Mouse (Mus musculus) MEL (cell line): Measurements from ENCODE around the gene Papss2. TPM values are rescaled to one million over a fixed set of nuclear protein-coding genes. Genes with fewer than 3 reads are reported as not detected.

Experiments
- DNase-seq: peaks from one replicate; pipeline ENCODE4 v3.0.0; 2011; ENCODE audit warnings: low read depth, low spot score
- H3K27ac ChIP-seq: 2 replicates; pipeline ENCODE4 v1.5.1; 2012; ENCODE audit warnings: low read depth, mild to moderate bottlenecking, control low read depth, low read length, moderate library complexity; ENCODE audit not compliant: control insufficient read depth
- H3K27me3 ChIP-seq, 2 experiments: fragments of 150-350 bp in 1 of 2; sonication (generic) in 1 of 2; 2 replicates each; pipeline ENCODE4 v1.6.1; 2012; ENCODE audit warnings: low read length in 2 of 2, mild to moderate bottlenecking in 2 of 2, improper control_type of control experiment in 1 of 2, moderate library complexity in 1 of 2; ENCODE audit not compliant: insufficient read depth in 2 of 2, control insufficient read depth in 1 of 2
- H3K36me3 ChIP-seq, 2 experiments: 2 replicates each; pipeline ENCODE4 v1.6.1; 2012 to 2014; ENCODE audit warnings: low read length in 2 of 2, improper control_type of control experiment in 1 of 2, inconsistent platforms in 1 of 2, mild to moderate bottlenecking in 1 of 2; ENCODE audit not compliant: insufficient read depth in 2 of 2, control insufficient read depth in 1 of 2
- H3K4me1 ChIP-seq, 2 experiments: fragments of 150-350 bp in 1 of 2; sonication (generic) in 1 of 2; 2 replicates each; pipeline ENCODE4 v1.6.1; 2012; ENCODE audit warnings: low read length in 2 of 2, improper control_type of control experiment in 1 of 2, mild to moderate bottlenecking in 1 of 2; ENCODE audit not compliant: insufficient read depth in 2 of 2, control insufficient read depth in 1 of 2
- H3K4me3 ChIP-seq, 2 experiments: fragments of 150-350 bp in 1 of 2; sonication (generic) in 1 of 2; 2 replicates each; pipeline ENCODE4 v1.5.1; 2012; ENCODE audit warnings: low read depth in 2 of 2, low read length in 2 of 2, mild to moderate bottlenecking in 2 of 2, moderate library complexity in 2 of 2, control low read depth in 1 of 2, improper control_type of control experiment in 1 of 2; ENCODE audit not compliant: control insufficient read depth in 1 of 2, insufficient read depth in 1 of 2
- H3K79me2 ChIP-seq: 2 replicates; pipeline ENCODE4 v1.6.1; 2012; ENCODE audit warnings: mild to moderate bottlenecking, low read length, moderate library complexity; ENCODE audit not compliant: control insufficient read depth, poor library complexity, insufficient read depth
- H3K9ac ChIP-seq: 2 replicates; pipeline ENCODE4 v1.6.1; 2012; ENCODE audit warnings: low read depth, mild to moderate bottlenecking, control low read depth, low read length, moderate library complexity; ENCODE audit not compliant: control insufficient read depth, poor library complexity, severe bottlenecking
- H3K9me3 ChIP-seq: fragments of 150-350 bp; sonication (generic); replicated peaks from 2 replicates; pipeline ENCODE4 v1.6.1; 2012; ENCODE audit warnings: mild to moderate bottlenecking, low read length, improper control_type of control experiment, moderate library complexity; ENCODE audit not compliant: insufficient read depth
- CHD1 ChIP-seq: IDR thresholded peaks from 2 replicates; pipeline ENCODE4 v1.6.1; 2012; ENCODE audit warnings: low read depth, mild to moderate bottlenecking, inconsistent platforms, low read length, improper control_type of control experiment
- CTCF ChIP-seq, 3 experiments: IDR thresholded peaks in 2 of 3; conservative IDR thresholded peaks in 1 of 3; 2 replicates each; pipeline ENCODE4 v1.5.1; 2011 to 2012; ENCODE audit warnings: low read length in 3 of 3, low read depth in 2 of 3, mild to moderate bottlenecking in 2 of 3, improper control_type of control experiment in 1 of 3, inconsistent platforms in 1 of 3, mixed read lengths in 1 of 3, moderate library complexity in 1 of 3; ENCODE audit not compliant: control insufficient read depth in 1 of 3, insufficient read depth in 1 of 3, poor library complexity in 1 of 3, severe bottlenecking in 1 of 3
- ETS1 ChIP-seq: IDR thresholded peaks from 2 replicates; pipeline ENCODE4 v1.6.1; 2012; ENCODE audit warnings: low read depth, mild to moderate bottlenecking, inconsistent platforms, low read length, improper control_type of control experiment, moderate library complexity
- GABPA ChIP-seq: IDR thresholded peaks from 2 replicates; pipeline ENCODE4 v1.6.1; 2012; ENCODE audit warnings: low read depth, mild to moderate bottlenecking, inconsistent platforms, low read length, improper control_type of control experiment, moderate library complexity
- GATA1 ChIP-seq: IDR thresholded peaks from 2 replicates; pipeline ENCODE4 v1.6.1; 2011; ENCODE audit warnings: low read depth, low read length, improper control_type of control experiment
- HCFC1 ChIP-seq: IDR thresholded peaks from 2 replicates; pipeline ENCODE4 v1.6.1; 2012; ENCODE audit warnings: low read depth, mild to moderate bottlenecking, inconsistent platforms, low read length, improper control_type of control experiment, moderate library complexity
- KAT2A ChIP-seq: conservative IDR thresholded peaks from 2 replicates; pipeline ENCODE4 v1.6.1; 2012; ENCODE audit warnings: low read depth, low read length, improper control_type of control experiment, inconsistent platforms
- MAX ChIP-seq: IDR thresholded peaks from 2 replicates; pipeline ENCODE4 v1.6.1; 2011; ENCODE audit warnings: low read length, improper control_type of control experiment
- MXI1 ChIP-seq: IDR thresholded peaks from 2 replicates; pipeline ENCODE4 v1.6.1; 2011; ENCODE audit warnings: mild to moderate bottlenecking, low read depth, low read length, improper control_type of control experiment
- POLR2AphosphoS5 ChIP-seq: IDR thresholded peaks from 2 replicates; pipeline ENCODE4 v1.6.1; 2012; ENCODE audit warnings: low read depth, borderline replicate concordance, mild to moderate bottlenecking, inconsistent platforms, low read length, moderate library complexity, mixed read lengths
- RAD21 ChIP-seq: IDR thresholded peaks from 2 replicates; pipeline ENCODE4 v1.6.1; 2011; ENCODE audit warnings: mild to moderate bottlenecking, low read depth, low read length, improper control_type of control experiment
- RCOR1 ChIP-seq: IDR thresholded peaks from 2 replicates; pipeline ENCODE4 v1.6.1; 2012; ENCODE audit warnings: low read depth, mild to moderate bottlenecking, inconsistent platforms, low read length, improper control_type of control experiment
- SIN3A ChIP-seq: IDR thresholded peaks from 2 replicates; pipeline ENCODE4 v1.6.1; 2012; ENCODE audit warnings: low read length, improper control_type of control experiment, inconsistent platforms
- TCF12 ChIP-seq: IDR thresholded peaks from 2 replicates; pipeline ENCODE4 v1.6.1; 2014; ENCODE audit warnings: low read depth, mild to moderate bottlenecking, inconsistent platforms, low read length, improper control_type of control experiment, moderate library complexity
- UBTF ChIP-seq: IDR thresholded peaks from 2 replicates; pipeline ENCODE4 v1.6.1; 2012; ENCODE audit warnings: low read depth, mild to moderate bottlenecking, inconsistent platforms, low read length, improper control_type of control experiment, moderate library complexity, borderline replicate concordance; ENCODE audit not compliant: insufficient read depth
- USF1 ChIP-seq: IDR thresholded peaks from 2 replicates; pipeline ENCODE4 v1.6.1; 2014; ENCODE audit warnings: low read depth, mild to moderate bottlenecking, inconsistent platforms, low read length, improper control_type of control experiment, moderate library complexity
- USF2 ChIP-seq, 2 experiments: IDR thresholded peaks; 2 replicates each; pipeline ENCODE4 v1.6.1; 2011 to 2012; ENCODE audit warnings: improper control_type of control experiment in 2 of 2, low read length in 2 of 2, borderline replicate concordance in 1 of 2, inconsistent platforms in 1 of 2, low read depth in 1 of 2, mild to moderate bottlenecking in 1 of 2; ENCODE audit not compliant: insufficient read depth in 1 of 2
- ZMIZ1 ChIP-seq: IDR thresholded peaks from 2 replicates; pipeline ENCODE4 v1.6.1; 2012; ENCODE audit warnings: low read depth, mild to moderate bottlenecking, inconsistent platforms, low read length, improper control_type of control experiment, moderate library complexity
- polyA plus RNA-seq, 2 experiments: library from polyadenylated mRNA; stranded (reverse) in 1 of 2; unstranded in 1 of 2; fragments of >175 nt in 1 of 2; fragments of >200 nt in 1 of 2; gene quantifications; 2 replicates each; pipeline versions ENCODE4 v1.2.1 to v1.2.4; 2012; ENCODE audit warnings: low replicate concordance in 2 of 2, low read depth in 1 of 2; ENCODE audit not compliant: insufficient read length in 2 of 2, insufficient read depth in 1 of 2, missing spikeins in 1 of 2
- total RNA-seq: library from RNA; depleted of rRNA; stranded (reverse); fragments of 300-350 nt; gene quantifications from 2 replicates; pipeline ENCODE4 v1.2.3, GENCODE M21; 2012

Papss2 gene
- total and polyA plus RNA-seq, 3 experiments = 1.7 to 2.6 TPM; not detected in 1

- H3K36me3 ChIP-seq = peaks cover 0 to 17% of the 10 kb centered on the region in 2 experiments
- H3K9ac ChIP-seq = no peak overlapping the region
- H3K27ac ChIP-seq = no peak overlapping the region
- no peak overlapping the region for H3K4me3 ChIP-seq
- TF ChIP-seq POLR2AphosphoS5 (no peak), GABPA (no peak), MXI1 (no peak), CHD1 (no peak), MAX (no peak), SIN3A (no peak), RAD21 (no peak), USF1 (no peak), ETS1 (no peak), CTCF (IDR thresholded peaks at IDR 0.05 in 2 of 3, conservative IDR thresholded peaks at IDR 0.05 in 1 of 3; ENCODE audit: control insufficient read depth in 1 of 3, insufficient read depth in 1 of 3, low read depth in 2 of 3, low read length in 3 of 3, poor library complexity in 1 of 3, severe bottlenecking in 1 of 3) (no peak), USF2 (IDR thresholded peaks at IDR 0.05; ENCODE audit: borderline replicate concordance in 1 of 2, insufficient read depth in 1 of 2, low read depth in 1 of 2, low read length in 2 of 2) (no peak), ZMIZ1 (no peak), KAT2A (no peak), TCF12 (no peak), RCOR1 (no peak), GATA1 (no peak)
- peaks cover 6 to 12% of the 10 kb centered on the region in 2 experiments; a peak in 3 of 4 replicates for H3K4me1 ChIP-seq
- no peak for DNase-seq
- H3K27me3 ChIP-seq = no peaks in the 10 kb centered on the region
- no peaks in the 10 kb centered on the region for H3K79me2 ChIP-seq
- H3K9me3 ChIP-seq = no peaks in the 10 kb centered on the region
Observed at GRCm38 (mm10) chr19:32659346-32659745, 63.8 kb downstream of the Papss2 start.

GRCm38 (mm10) chr19:32662936-32663335 lies 67.3 kb downstream of the Papss2 start:
- Histone ChIP-seq H3K4me1 (no peaks in the 10 kb centered on the region; a peak in 1 of 4 replicates), H3K9me3 (no peaks in the 10 kb centered on the region), H3K9ac (no peak overlapping the region), H3K27ac (no peak overlapping the region), H3K27me3 (no peaks in the 10 kb centered on the region), H3K36me3 (no peaks in the 10 kb centered on the region; a peak in 2 of 4 replicates), H3K4me3 (no peak overlapping the region), H3K79me2 (no peaks in the 10 kb centered on the region)
- no peak for DNase-seq
- TF ChIP-seq UBTF (no peak), ETS1 (no peak), HCFC1 (no peak), KAT2A (no peak)
